ENCODE assay signal across 15 mouse cellular contexts in the genomic region with DNA sequence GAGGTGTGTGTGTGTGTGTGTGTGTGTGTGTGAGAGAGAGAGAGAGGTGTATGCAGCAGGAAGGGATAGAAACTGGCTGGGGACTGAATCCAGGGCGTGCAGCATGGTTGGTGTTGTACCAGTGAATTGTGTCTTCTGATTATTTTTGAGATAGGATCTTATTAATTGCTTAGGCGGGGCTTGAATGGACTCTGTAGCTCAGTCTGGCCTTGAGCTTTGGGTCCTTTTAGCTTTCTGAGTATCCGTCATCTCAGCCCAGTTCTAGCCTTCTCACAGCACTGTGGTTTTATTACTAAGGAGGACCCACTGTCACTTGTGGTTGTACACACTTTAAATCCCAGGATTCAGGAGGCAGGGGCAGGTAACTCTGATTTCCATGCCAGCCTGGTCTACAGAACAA. TPM values are rescaled to one million over a fixed set of nuclear protein-coding genes. Genes with fewer than 3 reads are reported as not detected.
DNase-seq lines count a peak whose midpoint lies in the region; ATAC-seq and TF ChIP-seq lines count a peak whose summit lies in the region.
"Had no signal": no experiment of that assay in that cellular context is flagged by ENCODE, and none has a peak within 500 bp of the region (broad histone marks: within the 10 kb centered on the region; RNA-seq: fewer than 3 reads in every experiment).

No protein-coding gene starts in this region.

- H3K4me3 ChIP-seq in kidney, embryonic 16.5 days (ENCODE audit: low read length) = no peak overlapping the region
- no peak overlapping the region for H3K4me3 ChIP-seq in intestine, embryonic 14.5 days (ENCODE audit: low read depth, low read length)
- H3K4me3 ChIP-seq in liver, postnatal 0 days (ENCODE audit: low read depth, low read length) = no peak overlapping the region
- H3K4me3 ChIP-seq: gastrocnemius, adult 2 months; limb, embryonic 13.5 days had no signal

- H3K4me2 ChIP-seq in kidney, embryonic 16.5 days (replicated peaks; ENCODE audit: low read depth, low read length) = no peak overlapping the region
- H3K4me2 ChIP-seq in intestine, embryonic 14.5 days (ENCODE audit: low read length) = no peak overlapping the region
- H3K4me2 ChIP-seq in liver, postnatal 0 days (ENCODE audit: low read depth, low read length) = peak overlapping the region; percentile 38
- H3K4me2 ChIP-seq: limb, embryonic 13.5 days had no signal

- peak; percentile 38 to 80 for DNase-seq in adrenal gland, adult (ENCODE audit: inconsistent age in 2 of 2, low spot score in 1 of 2)
- DNase-seq in adrenal gland, postnatal 4 days (ENCODE audit: low spot score in 2 of 2) = no peak
- DNase-seq in kidney, postnatal 4 days = no peak
- no peak for DNase-seq in intestine, embryonic 14.5 days (ENCODE audit: low spot score)
- no peak for DNase-seq in liver, postnatal 0 days
- no peak for DNase-seq in ovary, adult 18-20 months (ENCODE audit: low spot score)
- DNase-seq: embryo, embryonic 11 days; gastrocnemius, adult 2 months; heart, postnatal 10 days; right cerebral cortex, postnatal 4 days had no signal

- peaks cover 43% of the 10 kb centered on the region for H3K4me1 ChIP-seq in kidney, embryonic 16.5 days (ENCODE audit: insufficient read depth, low read length)
- H3K4me1 ChIP-seq in intestine, embryonic 14.5 days (replicated peaks; ENCODE audit: control insufficient read depth, insufficient read depth, low read length) = peaks cover 19% of the 10 kb centered on the region; the same call in 1 of the 2 replicates
- H3K4me1 ChIP-seq in liver, postnatal 0 days (ENCODE audit: insufficient read depth) = peaks cover 60% of the 10 kb centered on the region

- no peak overlapping the region for H3K9ac ChIP-seq in kidney, embryonic 16.5 days (replicated peaks; ENCODE audit: low read length)
- no peak overlapping the region for H3K9ac ChIP-seq in intestine, embryonic 14.5 days (ENCODE audit: low read length)
- H3K9ac ChIP-seq in liver, postnatal 0 days (replicated peaks) = peak overlapping the region; percentile 36
- H3K9ac ChIP-seq: limb, embryonic 13.5 days had no signal

- no peak for TF ChIP-seq EP300 in liver, postnatal 0 days (IDR thresholded peaks at IDR 0.05; ENCODE audit: low read depth)

- ATAC-seq in kidney, embryonic 16.5 days (ENCODE audit: low FRiP score, low TSS enrichment) = no peak
- ATAC-seq in intestine, embryonic 14.5 days (replicated peaks; ENCODE audit: low FRiP score, low TSS enrichment, low read depth) = no peak
- no peak for ATAC-seq in liver, postnatal 0 days
- no peak for ATAC-seq in granulocyte monocyte progenitor cell, adult 5-6 weeks (replicated peaks; ENCODE audit: poor library complexity, severe bottlenecking)
- ATAC-seq: activated CD4-positive, CD25-positive, alpha-beta regulatory T cell, adult 4 months had no signal

- WGBS in kidney, embryonic 16.5 days = 69% methylated on average over 3 of the region's 3 CpGs
- 71% methylated on average over 3 of the region's 3 CpGs for WGBS in intestine, embryonic 14.5 days
- WGBS in liver, postnatal 0 days (ENCODE audit: insufficient replicate concordance) = 56% methylated on average over 3 of the region's 3 CpGs

- H3K27ac ChIP-seq in kidney, embryonic 16.5 days (ENCODE audit: low read length) = peak overlapping the region; percentile 5; the same call in 1 of the 2 replicates
- H3K27ac ChIP-seq in intestine, embryonic 14.5 days (ENCODE audit: low read depth) = peak overlapping the region; percentile 70
- peak overlapping the region; percentile 100 for H3K27ac ChIP-seq in liver, postnatal 0 days (ENCODE audit: low read depth)
- H3K27ac ChIP-seq: limb, embryonic 13.5 days had no signal

- no peaks in the 10 kb centered on the region for H3K9me3 ChIP-seq in kidney, embryonic 16.5 days (ENCODE audit: low read length)
- H3K9me3 ChIP-seq in intestine, embryonic 14.5 days (ENCODE audit: control insufficient read depth, low read length) = no peaks in the 10 kb centered on the region
- H3K9me3 ChIP-seq in liver, postnatal 0 days (ENCODE audit: low read length) = no peaks in the 10 kb centered on the region
- H3K9me3 ChIP-seq: G1E; limb, embryonic 13.5 days had no signal

- TF ChIP-seq CTCF in liver, postnatal 0 days (IDR thresholded peaks at IDR 0.05; ENCODE audit: low read depth) = no peak

- H3K36me3 ChIP-seq in kidney, embryonic 16.5 days (ENCODE audit: insufficient read depth, low read length) = no peaks in the 10 kb centered on the region
- peaks cover 2% of the 10 kb centered on the region; the same call in 1 of the 2 replicates for H3K36me3 ChIP-seq in intestine, embryonic 14.5 days (ENCODE audit: control insufficient read depth, insufficient read depth, low read length)
- peaks cover 17% of the 10 kb centered on the region for H3K36me3 ChIP-seq in liver, postnatal 0 days (replicated peaks; ENCODE audit: insufficient read depth, low read length)
- H3K36me3 ChIP-seq: limb, embryonic 13.5 days had no signal

- no peaks in the 10 kb centered on the region for H3K27me3 ChIP-seq in kidney, embryonic 16.5 days (ENCODE audit: insufficient read depth, low read length)
- no peaks in the 10 kb centered on the region for H3K27me3 ChIP-seq in intestine, embryonic 14.5 days (replicated peaks; ENCODE audit: control insufficient read depth, insufficient read depth, low read length)
- no peaks in the 10 kb centered on the region for H3K27me3 ChIP-seq in liver, postnatal 0 days (ENCODE audit: insufficient read depth, low read length)
- H3K27me3 ChIP-seq: limb, embryonic 13.5 days had no signal

RNA-seq across cellular contexts. Expression of a gene that starts 4.3 kb away (rescaled TPM):
- total RNA-seq in adrenal gland, postnatal 4 days (2021) = 100 to 1,000 TPM; 119 to 123 TPM
- polyA plus RNA-seq in kidney, embryonic 16.5 days (2015; fragmentation: Nextera tagmentation; extraction: Ambion mirVana) = 113 and 119 TPM in 2 replicates
- 103 and 114 TPM in 2 replicates for polyA plus RNA-seq in intestine, embryonic 14.5 days (2014; fragmentation: Nextera tagmentation; extraction: Ambion mirVana)
- 35.9 and 38.2 TPM in 2 replicates for polyA plus RNA-seq in liver, postnatal 0 days (2015; fragmentation: Nextera tagmentation; extraction: Ambion mirVana)
- 78.5 and 89.4 TPM in 2 replicates for total RNA-seq in granulocyte monocyte progenitor cell, adult 5-6 weeks (2014; fragmentation: Nextera tagmentation)
- total RNA-seq in granulocyte monocyte progenitor cell, adult 5-6 weeks (2017) = 62.7 and 75.5 TPM in 2 replicates

RNA-seq across cellular contexts. Expression of a gene that starts 4.6 kb away (rescaled TPM):
- 100 to 1,000 TPM; 473 to 481 TPM for total RNA-seq in adrenal gland, postnatal 4 days (2021)
- 686 and 695 TPM in 2 replicates for polyA plus RNA-seq in kidney, embryonic 16.5 days (2015; fragmentation: Nextera tagmentation; extraction: Ambion mirVana)
- 760 and 815 TPM in 2 replicates for polyA plus RNA-seq in intestine, embryonic 14.5 days (2014; fragmentation: Nextera tagmentation; extraction: Ambion mirVana)
- 3,657 and 3,917 TPM in 2 replicates for polyA plus RNA-seq in liver, postnatal 0 days (2015; fragmentation: Nextera tagmentation; extraction: Ambion mirVana)
- total RNA-seq in granulocyte monocyte progenitor cell, adult 5-6 weeks (2014; fragmentation: Nextera tagmentation) = 2,602 and 2,684 TPM in 2 replicates
- 1,938 and 2,180 TPM in 2 replicates for total RNA-seq in granulocyte monocyte progenitor cell, adult 5-6 weeks (2017)

RNA-seq across cellular contexts. Expression of a gene that starts 37.4 kb away (rescaled TPM):
- 10 to 100 TPM; 32.7 to 36.7 TPM for total RNA-seq in adrenal gland, postnatal 4 days (2021)
- 34.9 and 38.9 TPM in 2 replicates for polyA plus RNA-seq in kidney, embryonic 16.5 days (2015; fragmentation: Nextera tagmentation; extraction: Ambion mirVana)
- polyA plus RNA-seq in intestine, embryonic 14.5 days (2014; fragmentation: Nextera tagmentation; extraction: Ambion mirVana) = 27.5 and 30.4 TPM in 2 replicates
- 14.8 and 16.3 TPM in 2 replicates for polyA plus RNA-seq in liver, postnatal 0 days (2015; fragmentation: Nextera tagmentation; extraction: Ambion mirVana)
- total RNA-seq in granulocyte monocyte progenitor cell, adult 5-6 weeks (2014; fragmentation: Nextera tagmentation) = 13.7 and 16.6 TPM in 2 replicates
- total RNA-seq in granulocyte monocyte progenitor cell, adult 5-6 weeks (2017) = 4.1 and 6.7 TPM in 2 replicates

RNA-seq across cellular contexts. Expression of a gene that starts 37.4 kb away (rescaled TPM):
- total RNA-seq in adrenal gland, postnatal 4 days (2021) = 100 to 1,000 TPM; 357 to 360 TPM
- polyA plus RNA-seq in kidney, embryonic 16.5 days (2015; fragmentation: Nextera tagmentation; extraction: Ambion mirVana) = 495 and 508 TPM in 2 replicates
- 281 and 309 TPM in 2 replicates for polyA plus RNA-seq in intestine, embryonic 14.5 days (2014; fragmentation: Nextera tagmentation; extraction: Ambion mirVana)
- polyA plus RNA-seq in liver, postnatal 0 days (2015; fragmentation: Nextera tagmentation; extraction: Ambion mirVana) = 163 and 165 TPM in 2 replicates
- 256 and 296 TPM in 2 replicates for total RNA-seq in granulocyte monocyte progenitor cell, adult 5-6 weeks (2014; fragmentation: Nextera tagmentation)
- total RNA-seq in granulocyte monocyte progenitor cell, adult 5-6 weeks (2017) = 242 and 247 TPM in 2 replicates

RNA-seq across cellular contexts. Expression of a gene that starts 46.7 kb away (rescaled TPM):
- total RNA-seq in adrenal gland, postnatal 4 days (2021) = 10 to 100 TPM in 1 of 2 experiments, 1 to 10 TPM in 1; 9.5 to 10.8 TPM
- 40.8 and 43.7 TPM in 2 replicates for polyA plus RNA-seq in kidney, embryonic 16.5 days (2015; fragmentation: Nextera tagmentation; extraction: Ambion mirVana)
- polyA plus RNA-seq in intestine, embryonic 14.5 days (2014; fragmentation: Nextera tagmentation; extraction: Ambion mirVana) = 23.0 and 24.2 TPM in 2 replicates
- polyA plus RNA-seq in liver, postnatal 0 days (2015; fragmentation: Nextera tagmentation; extraction: Ambion mirVana) = 10.9 and 13.5 TPM in 2 replicates
- 0.19 and 0.70 TPM in 2 replicates for total RNA-seq in granulocyte monocyte progenitor cell, adult 5-6 weeks (2014; fragmentation: Nextera tagmentation)
- total RNA-seq in granulocyte monocyte progenitor cell, adult 5-6 weeks (2017) = 1.8 TPM in 1 of 2 replicates, not detected in the other

Comparison
In these comparisons a context has a peak if more than half of its experiments do, and no peak if none do; other contexts are left out.
1. DNase-seq: peak in adrenal gland, adult (2 of 2); none in adrenal gland, postnatal 4 days (0 of 2), kidney, postnatal 4 days (0 of 2), intestine, embryonic 14.5 days (single experiment), liver, postnatal 0 days (single experiment) and ovary, adult 18-20 months (single experiment).
2. H3K27ac ChIP-seq: peak in every context shown above with its lines; median percentile 100 in liver, postnatal 0 days; 70 in intestine, embryonic 14.5 days; 5 in kidney, embryonic 16.5 days.